Mouse (Mus musculus) heart, adult 9 months (tissue): ENCODE data around the gene Trappc6a.

Experiments
- DNase-seq, 2 experiments: peaks; one replicate each; pipeline ENCODE4 v3.0.0; 2022; ENCODE audit warnings: low spot score in 2 of 2

The Trappc6a gene

GRCm38 (mm10) chr7:19508150-19508923 lies at the start of gene Trappc6a, which contains the start of gene Bloc1s3:
TSS of gene Trappc6a (plus strand) at chr7:19508395.
TSS of gene Bloc1s3 (minus strand) at chr7:19508367.
- peak; percentile 94 for DNase-seq

DNA sequence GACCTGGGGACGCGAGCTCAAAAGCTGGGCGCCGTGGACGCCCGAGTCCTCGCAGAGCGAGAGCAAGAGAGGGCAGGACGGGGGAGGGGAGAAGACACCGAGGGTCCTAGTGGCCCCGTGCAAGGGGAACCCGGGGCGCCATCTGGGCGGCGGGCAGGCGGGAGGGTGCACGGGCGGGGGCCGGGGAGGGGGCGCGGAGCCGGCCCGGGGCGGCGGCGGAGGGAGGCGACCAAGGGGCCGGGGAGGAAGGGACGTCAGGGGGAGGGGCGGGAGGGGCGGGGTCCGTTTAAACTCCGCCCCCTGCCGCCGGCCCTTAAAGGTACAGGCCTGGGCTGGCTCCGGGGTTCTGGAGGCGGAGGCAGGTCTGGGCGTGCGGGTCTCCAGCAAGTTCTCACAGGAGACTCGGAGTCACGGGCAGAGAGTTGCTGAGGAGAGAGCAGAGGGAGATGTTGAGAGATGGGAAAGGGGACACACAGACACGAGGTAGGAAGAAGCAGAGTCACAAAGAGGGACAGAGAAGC lies 49.5 kb upstream of the Trappc6a start, which contains the start of gene Mark4:
Gene Mark4, minus strand, starts transcription at position 231 of the 521 bp plus-strand sequence.
- DNase-seq = peak; percentile 67 to 74

- no peak for DNase-seq
Measured at GRCm38 (mm10) chr7:19459144-19459870, 48.9 kb upstream of the Trappc6a start.

DNA sequence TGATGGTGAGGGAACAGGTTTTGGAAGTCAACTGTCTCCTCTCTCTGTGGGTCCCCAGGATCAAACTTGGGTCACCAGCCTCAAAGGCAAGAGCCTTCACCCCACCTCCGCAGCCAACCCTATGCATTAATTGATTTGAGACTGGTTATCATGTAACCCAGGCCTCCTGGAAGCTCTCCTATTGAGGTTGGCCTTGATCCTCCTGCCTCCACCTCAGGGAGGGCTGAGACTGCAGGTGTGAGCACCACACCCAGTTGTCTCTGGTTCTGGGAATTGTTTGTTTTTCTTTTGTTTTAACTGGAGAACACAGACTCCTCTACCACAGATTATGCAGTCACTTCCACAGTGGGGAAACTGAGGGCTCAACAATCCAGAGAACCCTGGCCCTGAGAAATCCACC lies 47.7 kb upstream of the Trappc6a start:
- DNase-seq = no peak

DNA sequence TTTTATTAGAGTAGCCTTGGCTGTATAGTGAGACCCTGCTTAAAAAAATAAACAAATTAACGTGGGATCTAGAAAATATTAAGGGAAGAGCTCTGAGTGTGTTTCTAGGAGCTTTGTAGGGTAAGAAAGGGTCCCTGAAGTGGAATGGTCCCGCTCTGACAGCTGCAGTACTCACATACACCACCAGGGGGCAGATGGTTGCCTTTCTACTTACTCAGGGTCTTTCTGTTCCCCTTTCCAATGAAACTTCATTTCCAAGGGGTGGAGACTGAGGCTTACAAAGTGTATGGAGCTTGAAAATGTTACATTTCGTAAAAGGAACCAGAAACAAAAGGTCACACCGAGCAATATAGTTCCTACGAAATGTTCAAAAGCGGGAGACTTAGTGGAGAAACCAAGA lies 46.7 kb upstream of the Trappc6a start:
- DNase-seq = peak; percentile 54 to 66

DNA sequence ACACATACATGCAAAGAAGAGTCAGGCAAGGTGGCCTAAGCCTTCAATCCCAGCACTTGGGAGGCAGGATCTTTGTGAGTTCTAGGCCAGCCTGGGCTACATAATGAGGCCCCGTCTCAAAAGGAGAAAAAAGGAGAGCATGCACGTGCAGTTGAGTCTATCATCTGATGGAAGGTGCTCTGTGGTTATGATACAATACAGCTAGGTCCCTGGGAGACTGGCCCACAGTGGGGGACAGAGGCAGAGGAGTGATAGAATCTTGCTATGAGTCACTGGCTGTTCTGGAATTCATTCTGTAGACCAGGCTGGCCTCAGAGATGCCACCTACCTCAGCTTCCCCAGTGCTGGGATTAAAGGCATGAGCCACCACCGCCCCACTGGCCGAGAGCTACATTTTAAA lies 45.8 kb upstream of the Trappc6a start:
- no peak for DNase-seq

DNA sequence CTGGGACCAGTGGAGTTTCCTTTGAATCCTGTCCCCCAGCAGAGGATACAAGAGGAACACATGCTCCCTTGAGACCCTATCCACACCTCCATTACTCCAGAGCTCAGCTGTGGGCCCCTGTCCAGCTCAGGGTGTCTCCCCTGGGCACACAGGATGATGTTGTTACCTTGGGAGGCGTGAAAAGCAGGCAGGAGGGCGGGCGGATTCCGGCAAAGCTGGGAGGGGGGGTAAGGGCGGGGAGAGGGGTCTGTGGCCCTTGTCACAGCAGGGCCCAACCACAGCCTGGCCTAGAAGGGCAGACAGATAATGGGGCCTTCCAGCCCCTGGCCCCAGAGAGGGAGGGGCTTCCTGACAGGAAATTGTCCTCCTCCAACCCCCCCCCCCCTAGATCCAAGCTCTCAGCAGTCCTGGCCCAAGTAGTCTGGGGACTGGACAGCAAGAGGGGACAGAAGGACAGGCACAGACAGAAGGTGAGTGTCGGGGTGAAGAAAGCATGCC lies 45.3 kb upstream of the Trappc6a start, which contains the start of gene Exoc3l2:
Gene Exoc3l2, plus strand, starts transcription at position 448 of the 498 bp plus-strand sequence.
- DNase-seq = no peak

GRCm38 (mm10) chr7:19464367-19465307 lies 43.6 kb upstream of the Trappc6a start:
- DNase-seq = no peak

GRCm38 (mm10) chr7:19466602-19467145 lies 41.5 kb upstream of the Trappc6a start:
- no peak for DNase-seq

- no peak for DNase-seq
Measured at GRCm38 (mm10) chr7:19467638-19468037, 40.6 kb upstream of the Trappc6a start.

DNA sequence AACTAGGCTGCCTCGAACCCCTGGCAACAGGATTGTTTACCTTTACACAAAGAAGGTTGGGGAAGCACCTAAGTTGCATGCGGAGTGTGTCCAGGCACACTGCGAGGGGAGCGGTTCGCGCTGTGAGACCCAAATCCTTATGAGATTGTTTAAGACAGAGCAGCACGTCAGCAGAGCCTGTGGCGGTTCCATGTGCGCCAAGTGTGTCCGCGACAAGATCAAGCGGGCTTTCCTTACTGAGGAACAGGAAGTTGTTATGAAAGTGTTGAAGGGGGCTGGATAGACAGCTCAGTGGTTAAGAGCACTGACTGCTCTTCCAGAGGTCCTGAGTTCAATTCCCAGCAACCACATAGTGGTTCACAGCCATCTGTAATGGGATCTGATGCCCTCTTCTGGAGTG lies 39.9 kb upstream of the Trappc6a start:
- no peak for DNase-seq

DNA sequence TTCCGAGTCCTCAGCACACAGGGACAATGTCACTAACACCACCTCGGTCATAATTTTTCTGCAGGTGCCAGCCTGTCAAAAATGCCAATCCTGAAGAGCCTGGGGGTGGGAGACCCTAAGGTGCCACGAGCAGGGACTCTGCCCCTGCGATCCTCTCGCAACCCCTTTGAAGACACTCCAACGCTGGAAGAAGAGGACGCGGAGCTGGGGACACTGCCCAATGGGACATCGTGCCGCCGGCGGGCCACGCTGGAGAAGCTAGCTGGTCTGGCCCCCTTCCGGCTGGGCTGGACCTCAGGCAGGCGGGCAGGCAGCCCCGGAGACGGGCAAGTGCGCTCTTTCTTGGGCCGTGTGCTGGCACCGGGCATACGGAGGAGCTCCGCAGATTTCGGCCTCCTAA lies 38.8 kb upstream of the Trappc6a start:
- DNase-seq = no peak

DNA sequence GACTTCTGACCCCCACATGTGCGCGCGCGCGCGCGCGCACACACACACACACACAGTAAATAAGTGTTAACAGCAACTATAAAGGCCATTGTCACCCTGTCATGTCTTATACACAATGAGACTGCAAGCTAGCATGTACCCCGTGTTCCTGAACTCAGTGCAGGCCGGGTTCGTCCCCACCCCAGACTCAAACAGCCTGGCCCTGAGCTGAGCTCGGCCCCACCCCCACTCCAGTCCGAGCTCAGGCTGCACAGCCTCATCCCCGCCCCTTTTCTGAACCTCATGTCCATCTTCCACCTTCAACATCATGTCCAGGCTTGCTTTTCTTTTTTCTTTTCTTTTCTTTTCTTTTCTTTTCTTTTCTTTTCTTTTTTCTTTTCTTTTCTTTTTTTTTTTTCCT lies 37.9 kb upstream of the Trappc6a start:
- no peak for DNase-seq

DNA sequence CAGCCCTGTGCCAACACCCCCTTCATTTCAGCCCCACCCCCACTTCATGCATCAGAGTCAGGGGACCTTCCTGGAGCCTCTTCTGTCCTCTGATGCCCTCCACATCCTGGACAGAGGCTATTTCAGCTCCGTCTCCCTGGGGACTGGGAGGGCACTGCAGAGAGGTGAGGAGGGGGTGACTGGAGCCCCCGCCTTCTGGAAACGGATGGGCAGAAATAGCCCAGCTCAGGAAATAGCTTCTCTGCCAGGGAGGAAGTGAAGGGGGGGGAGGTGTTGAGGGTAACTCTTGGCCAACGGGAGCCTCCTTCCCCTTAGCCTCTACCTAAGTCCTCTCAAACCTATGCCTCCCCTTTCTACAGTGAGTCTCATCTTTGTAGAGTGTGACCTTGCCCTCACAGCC lies 35.8 kb upstream of the Trappc6a start:
- peak; percentile 33 to 47 for DNase-seq

- peak; percentile 79 to 80 for DNase-seq
Measured at GRCm38 (mm10) chr7:19473875-19474443, 34.2 kb upstream of the Trappc6a start.

- DNase-seq = no peak
Measured at GRCm38 (mm10) chr7:19477084-19477483, 31.1 kb upstream of the Trappc6a start.

DNA sequence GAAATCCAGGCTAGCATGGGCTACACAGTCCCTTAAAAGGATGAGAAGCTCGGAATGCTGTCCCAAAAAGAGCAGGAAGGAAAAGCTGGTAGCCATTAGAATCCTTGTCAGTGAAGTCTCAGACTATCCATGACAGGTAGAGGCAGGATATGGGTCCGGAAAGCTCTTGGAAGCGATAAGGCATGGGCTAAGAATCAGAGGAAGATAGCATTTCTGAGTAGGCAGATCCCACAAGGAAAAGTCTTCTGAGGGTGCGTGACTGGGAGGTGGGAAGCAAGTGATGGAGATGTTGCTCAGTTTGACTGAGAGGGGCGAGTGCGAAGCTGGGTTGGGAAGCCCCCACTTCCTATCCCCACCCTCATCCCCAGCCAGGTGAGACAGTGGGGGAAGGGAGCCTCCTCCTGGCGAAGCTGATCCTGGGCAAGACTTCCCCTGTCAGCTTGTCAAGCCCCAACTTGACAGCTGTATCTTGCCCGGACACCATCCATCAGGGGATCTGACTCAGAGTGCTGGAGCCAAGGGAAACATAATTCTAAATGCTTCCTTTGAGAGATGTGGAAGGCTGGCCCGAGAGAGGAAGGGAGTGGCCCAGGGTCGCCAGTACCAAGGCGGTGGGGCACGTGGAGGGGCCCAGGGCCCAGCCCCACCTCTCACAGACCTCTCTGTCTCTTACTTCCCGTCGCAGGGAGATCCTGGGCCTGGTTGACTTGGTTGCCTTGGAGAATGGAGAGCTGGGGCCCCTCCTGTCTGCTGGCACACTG lies 30.4 kb upstream of the Trappc6a start:
- DNase-seq = no peak

DNA sequence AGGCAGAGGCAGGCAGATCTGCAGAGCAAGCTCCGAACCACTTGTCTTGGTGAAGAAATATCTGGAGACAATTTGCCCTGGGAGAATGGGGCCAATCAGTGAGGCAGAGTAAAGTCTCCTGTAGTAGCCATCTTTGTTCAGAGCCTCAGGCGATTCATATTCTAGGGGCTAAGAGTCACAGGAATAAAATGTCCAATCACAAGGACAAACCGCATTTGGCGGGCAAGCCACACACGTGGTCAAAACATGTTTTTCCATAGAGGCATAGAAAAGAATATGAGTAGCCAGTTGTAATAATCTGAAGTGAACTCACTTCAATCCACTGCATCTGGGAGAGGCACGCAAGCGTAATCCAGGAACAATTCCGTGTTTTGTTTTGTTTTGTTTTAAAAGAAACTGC lies 24.9 kb upstream of the Trappc6a start:
- DNase-seq = no peak

DNA sequence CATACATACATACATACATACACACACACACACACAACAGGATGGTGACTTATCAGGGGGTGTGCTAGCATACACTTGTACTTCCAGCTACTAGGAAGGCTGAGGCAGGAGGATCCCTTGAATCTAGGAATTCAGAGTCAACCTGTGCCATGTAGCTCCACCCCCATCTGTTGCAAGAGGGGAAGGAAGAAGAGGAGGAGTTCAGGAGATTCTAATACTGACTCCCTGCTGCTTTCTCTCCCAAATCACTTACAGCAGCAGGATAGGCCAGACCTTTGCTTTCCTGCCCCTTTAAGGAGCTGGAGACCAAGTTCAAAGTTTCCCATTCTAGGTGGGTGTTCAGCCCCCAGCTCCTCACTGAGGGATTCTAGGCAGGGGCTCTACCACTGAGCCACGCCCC lies 22.7 kb upstream of the Trappc6a start:
- DNase-seq = no peak

- DNase-seq = no peak
Measured at GRCm38 (mm10) chr7:19486549-19486948, 21.6 kb upstream of the Trappc6a start.
